Mouse (Mus musculus) left cerebral cortex, postnatal 4 days (tissue): Measurements from ENCODE around the gene Map3k12. TPM values are rescaled to one million over a fixed set of nuclear protein-coding genes. Genes with fewer than 3 reads are reported as not detected.

Experiments used
- DNase-seq: peaks from one replicate; pipeline ENCODE4 v3.0.0-alpha.2; 2022
- intact Hi-C: fragments of 180-260 bp; cut with DNase I; formaldehyde crosslinking; loops from one replicate; pipeline ENCODE4 v1.15.1; 2025
- total RNA-seq, 2 experiments: library from RNA; stranded (reverse); gene quantifications; 2 replicates each; pipeline ENCODE4 v1.2.3; 2021

Gene Map3k12
- total RNA-seq, 2 experiments from 2014 or later: 90.1 to 93.0 TPM

DNA sequence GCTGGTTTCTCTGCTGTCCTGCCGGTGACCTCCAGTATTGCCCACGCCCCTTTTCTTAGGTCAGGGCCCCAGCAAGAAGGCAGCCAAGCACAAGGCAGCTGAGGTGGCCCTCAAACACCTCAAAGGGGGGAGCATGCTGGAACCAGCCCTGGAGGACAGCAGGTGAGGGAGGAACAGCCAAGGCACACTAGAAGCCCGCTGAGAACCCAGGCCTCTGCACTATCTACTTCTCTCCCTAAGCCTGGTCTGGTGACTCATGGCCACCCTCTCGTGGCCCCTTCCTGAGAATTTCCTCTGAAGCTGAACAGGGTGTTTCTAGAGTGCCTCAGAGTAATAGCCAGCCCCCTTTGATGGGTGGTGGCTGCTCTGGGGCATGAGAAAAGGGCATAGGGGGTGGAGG, 3.6 kb upstream of the Map3k12 start:
- DNase-seq: no peak
- intact Hi-C loops: no loop called here

GRCm38 (mm10) chr15:102519211-102520141, 2.6 kb upstream of the Map3k12 start:
- intact Hi-C loops: no loop called here

DNA sequence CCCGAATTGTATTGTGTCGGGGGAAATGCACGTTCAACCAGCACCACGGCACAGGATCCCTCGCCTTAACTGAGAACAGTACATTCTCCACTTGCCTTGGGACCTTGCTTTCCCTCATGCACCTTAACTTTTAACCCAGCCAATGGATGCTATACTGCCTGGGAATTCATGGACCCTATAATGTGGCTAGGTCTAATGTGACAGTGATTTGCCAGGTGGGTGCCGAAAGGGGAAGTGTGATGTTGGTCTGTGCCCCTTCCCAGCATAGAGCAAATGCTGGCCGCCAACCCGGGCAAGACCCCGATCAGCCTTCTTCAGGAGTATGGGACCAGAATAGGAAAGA, 2.0 kb upstream of the Map3k12 start:
- intact Hi-C loops: no loop called here
- no peak for DNase-seq

More at GRCm38 (mm10) chr15:102519211-102520141, 2.6 kb upstream of the Map3k12 start:
- no peak for DNase-seq

DNA sequence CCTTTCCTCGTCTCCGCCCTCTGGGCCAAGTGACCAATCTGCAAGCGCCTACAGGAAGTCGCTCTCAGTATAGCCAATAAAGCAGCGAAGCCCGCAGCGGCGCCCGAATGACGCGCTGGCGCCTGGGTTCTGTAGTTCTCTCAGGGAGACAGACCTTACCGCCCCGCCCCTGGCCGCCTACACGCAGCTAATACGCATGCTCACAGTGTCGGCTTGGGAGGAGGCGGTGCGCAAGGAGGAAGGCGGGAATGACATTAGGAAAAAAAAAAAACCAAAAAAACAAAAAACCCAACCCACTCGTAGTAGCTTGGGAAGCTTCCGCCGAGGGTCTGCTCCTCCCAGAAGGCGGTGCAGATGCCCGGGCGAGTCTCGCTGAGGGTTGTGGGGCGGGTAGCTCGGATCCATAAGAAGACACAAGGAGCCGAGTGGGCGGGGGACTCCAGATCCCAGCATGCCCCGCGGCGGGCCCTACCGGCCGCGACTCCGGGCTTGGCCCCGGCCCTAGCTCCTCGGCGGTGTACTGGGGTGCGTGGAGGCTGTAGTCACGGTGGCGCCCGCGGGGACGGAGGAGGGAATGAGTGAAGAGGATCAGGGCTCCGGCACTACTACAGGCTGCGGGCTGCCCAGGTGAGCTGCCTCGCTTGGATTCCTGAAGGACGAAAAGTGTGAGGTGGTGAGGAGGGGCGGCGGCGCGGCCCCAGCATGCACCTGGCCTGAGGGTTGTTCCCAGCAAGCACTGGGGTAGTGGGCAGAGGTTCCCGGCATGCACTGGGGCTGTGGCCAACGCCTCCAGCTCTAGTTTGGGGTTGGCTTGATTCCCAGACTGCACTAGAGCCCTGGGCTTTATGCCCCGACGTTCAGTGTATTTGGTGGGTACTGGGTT, 1.4 kb upstream of the Map3k12 start, which contains the start of gene Tarbp2:
Gene Tarbp2 (plus strand): TSS at position 217 of the 883 bp plus-strand sequence.
- intact Hi-C loops: no loop called here
- peak; percentile 100 for DNase-seq

- intact Hi-C loops: no loop called here
Measured at GRCm38 (mm10) chr15:102517631-102517975, 739 bp upstream of the Map3k12 start.

GRCm38 (mm10) chr15:102516293-102516692, 571 bp downstream of the Map3k12 start:
- DNase-seq: peak; percentile 61
- intact Hi-C loops: no loop called here

More at GRCm38 (mm10) chr15:102517631-102517975, 739 bp upstream of the Map3k12 start:
- DNase-seq: no peak

DNA sequence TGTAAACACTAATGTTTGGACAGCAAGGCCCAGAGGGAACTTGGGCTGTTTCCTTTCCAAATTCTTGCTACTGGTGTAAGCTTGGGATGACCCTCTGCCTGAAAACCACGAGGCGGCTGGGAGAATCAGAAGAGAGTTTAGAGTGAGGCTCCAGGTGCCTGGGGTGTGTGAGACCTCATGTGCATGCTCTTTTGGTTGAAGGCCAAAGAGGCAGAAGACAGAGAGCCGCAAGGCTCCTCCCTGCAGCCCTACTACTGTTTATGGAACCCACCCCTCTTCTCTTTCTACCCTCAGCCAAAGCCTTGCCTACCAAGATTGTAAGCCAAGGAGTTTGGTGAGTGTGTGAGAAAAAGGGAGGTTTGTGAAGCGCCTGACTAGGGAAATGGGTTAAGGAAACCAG, 1.1 kb downstream of the Map3k12 start:
- DNase-seq: no peak
- intact Hi-C loops: no loop called here

- intact Hi-C loops: no loop called here
- DNase-seq: no peak
Measured at GRCm38 (mm10) chr15:102515261-102515660, 1.6 kb downstream of the Map3k12 start.

GRCm38 (mm10) chr15:102513004-102513403, 3.9 kb downstream of the Map3k12 start:
- DNase-seq: no peak
- intact Hi-C loops: no loop called here

DNA sequence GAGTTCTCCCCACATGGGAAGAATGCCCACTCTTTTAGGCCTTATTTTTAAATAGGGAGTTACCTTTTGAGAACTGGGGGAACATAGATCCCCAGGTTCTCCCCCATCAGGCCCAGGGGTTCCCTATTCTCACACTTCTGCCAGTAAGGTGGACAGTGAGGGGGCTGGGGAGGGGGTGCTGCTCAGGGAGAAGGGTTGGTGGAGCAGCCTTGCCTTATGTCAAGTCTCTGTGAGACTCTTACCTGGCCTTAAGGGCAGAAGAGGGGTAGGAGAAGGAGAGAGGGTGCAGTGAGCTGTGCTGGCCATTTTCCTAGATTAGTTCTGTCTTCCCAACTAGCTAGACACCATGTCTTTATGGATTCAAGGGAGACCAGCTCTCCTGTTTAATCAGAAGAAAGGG, 4.4 kb downstream of the Map3k12 start:
- intact Hi-C loops: no loop called here
- DNase-seq: no peak

GRCm38 (mm10) chr15:102512010-102512409, 4.9 kb downstream of the Map3k12 start:
- intact Hi-C loops: no loop called here
- no peak for DNase-seq

DNA sequence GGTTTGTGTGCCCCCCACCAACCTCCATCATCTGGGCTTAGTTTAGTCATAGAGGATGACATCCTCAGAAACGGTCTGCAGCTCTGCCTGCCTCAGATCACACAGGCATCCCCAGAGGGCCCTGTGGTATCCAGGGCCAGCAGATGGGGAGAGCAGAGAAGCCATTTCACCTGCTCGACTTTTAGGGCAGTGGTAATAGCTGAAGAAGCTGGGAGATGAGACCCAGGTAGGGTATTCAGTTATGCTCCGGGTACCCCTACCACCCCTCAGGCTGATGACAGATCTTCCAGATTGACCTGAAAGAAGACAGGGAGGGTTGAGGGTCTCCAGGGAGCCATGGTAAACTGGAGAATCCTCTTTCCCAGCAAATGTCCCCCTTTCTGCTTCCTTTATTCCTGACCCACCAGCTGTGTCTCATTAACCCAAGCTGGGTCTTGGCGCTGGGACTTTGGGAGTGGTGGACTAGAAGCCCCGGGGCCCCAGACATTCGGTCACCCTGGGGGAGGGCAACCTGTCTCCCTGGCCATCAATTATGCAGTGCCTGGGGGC, 5.5 kb downstream of the Map3k12 start:
- intact Hi-C loops: no loop called here
- DNase-seq: peak; percentile 59

GRCm38 (mm10) chr15:102510590-102511284, 6.1 kb downstream of the Map3k12 start:
- intact Hi-C loops: no loop called here
- DNase-seq: peak; percentile 96

DNA sequence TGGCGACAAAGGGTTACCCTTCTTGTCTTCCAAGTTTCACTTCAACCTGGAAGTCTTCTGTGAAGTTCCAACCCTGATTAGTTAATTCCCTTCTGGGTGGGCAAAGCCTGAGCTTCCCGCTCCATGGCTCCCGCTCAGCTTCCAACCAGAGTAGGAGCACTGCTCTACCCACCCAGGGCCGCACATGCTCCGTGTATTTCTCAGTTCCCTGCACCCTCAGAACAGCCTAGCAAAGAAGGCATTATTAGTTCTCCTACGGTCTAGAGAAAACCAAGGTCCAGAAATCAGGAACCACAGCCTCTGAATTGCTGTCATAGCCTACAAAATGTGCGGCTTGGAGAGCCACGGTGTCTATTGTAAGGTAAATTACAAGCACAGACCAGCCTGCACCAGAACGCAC, 6.8 kb downstream of the Map3k12 start:
- intact Hi-C loops: no loop called here
- no peak for DNase-seq

DNA sequence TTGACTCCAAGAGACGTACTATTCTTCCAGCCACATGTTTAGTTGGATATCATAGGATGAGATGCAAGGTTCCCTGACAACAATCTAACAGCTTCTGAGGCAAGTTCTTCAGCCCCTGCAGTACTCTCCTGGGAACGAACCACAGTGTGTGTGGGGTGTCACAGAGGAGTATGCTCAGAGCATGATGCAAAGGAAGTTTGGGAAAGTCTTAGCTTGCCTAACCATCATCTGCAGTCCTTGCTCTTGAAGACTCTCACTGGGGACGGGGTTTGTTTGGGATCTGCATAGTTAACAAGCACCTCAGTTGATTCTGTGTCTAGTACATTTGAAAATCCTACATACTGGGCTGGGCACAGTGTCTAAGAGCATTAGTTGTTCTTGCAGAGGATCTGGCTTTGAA, 8.5 kb downstream of the Map3k12 start:
- DNase-seq: no peak

GRCm38 (mm10) chr15:102507561-102507960, 9.3 kb downstream of the Map3k12 start:
- intact Hi-C loops: no loop called here
- no peak for DNase-seq

More for the DNA sequence above, 8.5 kb downstream of the Map3k12 start:
- intact Hi-C loops: no loop called here

DNA sequence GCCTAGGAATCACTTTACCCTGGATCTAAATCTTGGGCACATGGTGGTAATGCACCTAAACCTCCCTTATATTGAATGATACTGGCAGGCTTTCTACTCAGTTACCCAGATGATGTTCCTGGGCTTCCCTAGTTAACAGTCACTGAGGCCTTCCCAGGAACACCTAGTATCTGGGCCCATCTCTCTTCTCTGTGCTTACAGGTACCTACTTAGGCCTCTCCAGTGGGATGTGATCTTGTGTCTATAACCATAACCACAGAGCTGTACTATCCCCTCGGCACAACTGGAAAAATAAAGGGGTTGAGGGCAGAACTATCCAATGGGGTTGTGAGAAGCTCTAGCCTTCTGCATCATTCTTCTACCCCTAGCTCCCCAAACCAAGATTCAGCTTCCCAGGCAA, 10.0 kb downstream of the Map3k12 start:
- intact Hi-C loops: no loop called here
- DNase-seq: no peak

GRCm38 (mm10) chr15:102506464-102506830, 10.4 kb downstream of the Map3k12 start:
- intact Hi-C loops: no loop called here
- DNase-seq: no peak

DNA sequence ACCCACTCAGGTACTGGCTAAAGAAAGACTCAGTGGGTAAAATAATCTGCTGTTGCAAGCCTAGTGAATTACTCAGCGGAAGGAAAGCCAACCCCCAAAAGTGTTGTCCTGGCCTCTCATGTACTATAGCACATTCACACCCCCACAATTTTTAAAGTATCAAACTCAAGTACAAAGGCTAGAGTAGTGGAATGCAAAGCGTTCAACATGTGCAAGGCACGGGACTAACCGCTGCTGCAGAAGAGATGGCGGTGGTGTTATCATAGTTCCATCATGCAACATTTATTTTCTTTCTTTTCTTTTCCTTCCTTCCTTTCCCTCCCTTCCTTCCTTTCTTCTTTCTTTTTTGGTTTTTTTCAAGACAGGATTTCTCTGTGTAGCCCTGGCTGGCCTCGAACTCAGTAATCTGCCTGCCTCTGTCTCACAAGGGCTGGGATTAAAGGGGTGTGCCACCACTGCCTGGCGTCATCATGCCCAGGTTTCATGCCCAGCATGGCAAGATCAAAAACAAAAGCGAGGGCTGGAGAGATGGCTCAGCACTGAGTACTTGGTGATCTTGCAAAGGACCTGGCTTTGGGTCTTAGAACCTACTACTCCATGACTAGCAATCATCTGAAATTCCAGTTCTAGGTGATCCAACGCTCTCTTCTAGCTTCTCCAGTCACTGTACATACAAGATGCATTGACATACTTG, 10.9 kb downstream of the Map3k12 start:
- intact Hi-C loops: no loop called here
- DNase-seq: no peak
